Mouse (Mus musculus) heart, postnatal 0 days (tissue): ENCODE results near the gene Pfdn6. TPM values are rescaled to one million over a fixed set of nuclear protein-coding genes. Genes with fewer than 3 reads are reported as not detected.

Source experiments
- ATAC-seq: fragments of 200-750 bp; cut with Nextera tagmentation; 2 replicates; pipeline ENCODE4 v1.8.0; 2017; ENCODE audit warnings: low read depth, moderate number of reproducible peaks, moderate library complexity; ENCODE audit not compliant: insufficient read depth
- DNase-seq: peaks from one replicate; pipeline ENCODE4 v3.0.0-alpha.2; 2016; ENCODE audit warnings: low spot score
- H3K27ac ChIP-seq: fragments of 300-500 bp; sonication (generic); 2 replicates; pipeline ENCODE4 v1.5.1; 2014; ENCODE audit warnings: low read depth, mild to moderate bottlenecking
- H3K27me3 ChIP-seq: fragments of 300-500 bp; sonication (generic); 2 replicates; pipeline ENCODE4 v1.6.1; 2014; ENCODE audit warnings: low read length, mixed read lengths; ENCODE audit not compliant: control insufficient read depth, insufficient read depth
- H3K36me3 ChIP-seq: fragments of 300-500 bp; sonication (generic); replicated peaks from 2 replicates; pipeline ENCODE4 v1.6.1; 2014; ENCODE audit warnings: low read length, mixed read lengths; ENCODE audit not compliant: control insufficient read depth, insufficient read depth
- H3K4me1 ChIP-seq: fragments of 300-500 bp; sonication (generic); 2 replicates; pipeline ENCODE4 v1.6.1; 2014; ENCODE audit warnings: antibody characterized with exemption; ENCODE audit not compliant: control insufficient read depth, insufficient read depth
- H3K4me2 ChIP-seq: fragments of 300-500 bp; sonication (generic); 2 replicates; pipeline ENCODE4 v1.6.1; 2014; ENCODE audit warnings: low read depth, mild to moderate bottlenecking, low read length, moderate library complexity
- H3K4me3 ChIP-seq: fragments of 300-500 bp; sonication (generic); 2 replicates; pipeline ENCODE4 v1.5.1; 2014; ENCODE audit warnings: low read depth, low read length
- H3K9ac ChIP-seq: fragments of 300-500 bp; sonication (generic); replicated peaks from 2 replicates; pipeline ENCODE4 v1.6.1; 2014; ENCODE audit warnings: low read depth, low read length, mixed read lengths
- H3K9me3 ChIP-seq: fragments of 300-500 bp; sonication (generic); replicated peaks from 2 replicates; pipeline ENCODE4 v1.6.1; 2016; ENCODE audit warnings: low read length; ENCODE audit not compliant: control insufficient read depth
- CTCF ChIP-seq: IDR thresholded peaks from 2 replicates; pipeline ENCODE4 v1.5.1; 2016; ENCODE audit warnings: antibody characterized with exemption, control low read depth, low read depth
- EP300 ChIP-seq: IDR thresholded peaks from 2 replicates; pipeline ENCODE4 v1.6.1; 2016; ENCODE audit warnings: antibody characterized with exemption, low read depth
- WGBS: fragments of 180-500 bp; shearing (Covaris S2); extraction: QIAGEN DNeasy Blood & Tissue Kit; methylation state at CpG from one replicate; pipeline ENCODE4 v1.1.7; 2014; 5-methylcytosine and 5-hydroxymethylcytosine counted together
- polyA plus RNA-seq: library from polyadenylated mRNA; unstranded; fragments of >200 nt; fragmentation: Nextera tagmentation; extraction: Ambion mirVana; gene quantifications from 2 replicates; pipeline ENCODE4 v1.2.1, GENCODE M21; 2015
- total RNA-seq: library from RNA; depleted of rRNA; stranded (reverse); fragments of >200 nt; gene quantifications from 2 replicates; pipeline ENCODE4 v1.2.3, GENCODE M21; 2014; ENCODE audit warnings: low replicate concordance

Gene Pfdn6
- total and polyA plus RNA-seq, 2 experiments from 2014 or later = 77.4 to 123 TPM

DNA sequence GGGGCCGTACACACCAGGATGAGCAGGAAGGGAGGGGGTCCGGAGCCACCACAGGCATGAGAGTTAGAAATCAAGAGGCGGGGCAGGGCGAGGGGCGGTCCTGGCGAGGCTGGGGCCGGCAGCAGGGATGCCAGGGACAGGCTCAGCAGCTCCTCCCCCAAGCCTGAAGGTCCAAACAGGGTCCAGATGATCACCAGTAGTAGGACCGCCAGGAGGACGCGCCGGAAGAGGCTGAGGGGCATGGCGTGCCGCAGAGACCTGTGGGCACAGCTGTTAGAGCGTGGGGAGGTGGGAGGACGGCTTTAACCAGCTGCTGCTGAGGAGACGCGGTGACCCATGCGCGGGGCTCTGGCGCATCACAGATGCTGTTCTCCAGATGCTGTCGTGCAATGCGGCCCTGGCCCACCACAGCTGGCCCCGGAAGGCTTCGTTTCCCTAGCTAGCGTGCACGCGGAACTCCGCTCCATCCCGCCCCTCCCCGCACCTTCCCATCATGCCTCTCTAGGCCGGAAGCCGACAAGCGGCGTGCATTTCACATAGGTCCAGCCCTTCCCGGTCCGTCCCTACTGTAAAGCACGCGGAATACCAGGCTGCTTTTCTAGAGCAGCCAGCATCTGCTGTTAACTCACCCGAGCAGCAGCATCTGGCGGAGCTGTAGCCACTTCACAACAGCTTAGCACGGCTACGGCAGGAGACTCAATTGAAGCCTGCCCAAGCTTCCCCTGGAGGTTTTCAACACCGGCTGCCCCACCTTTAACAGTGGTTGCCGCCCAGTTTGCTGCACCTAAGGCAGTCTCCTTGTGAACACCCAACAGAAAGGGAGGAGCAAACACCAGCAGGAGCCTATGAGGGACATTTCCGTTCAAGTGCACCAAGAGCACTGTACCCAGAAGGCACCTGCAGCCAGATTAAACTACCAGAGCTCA lies 11.1 kb upstream of the Pfdn6 start, which contains the start of gene B3galt4:
B3galt4 (minus strand) TSS at position 468 of the 926 bp plus-strand sequence.
- TF ChIP-seq EP300 (no peak), CTCF (0 out of 2 replicates have a peak, but pooled peaks have one; percentile 2)
- H3K36me3 ChIP-seq = peaks cover 20% of the 10 kb centered on the region
- H3K4me2 ChIP-seq = peak within 1 kb of the TSS; percentile 90
- no peaks in the 10 kb centered on the region for H3K27me3 ChIP-seq
- WGBS = under 1% methylated on average over 43 of the region's 45 CpGs
- peak within 1 kb of the TSS; percentile 82 for H3K27ac ChIP-seq
- no peaks in the 10 kb centered on the region for H3K9me3 ChIP-seq
- ATAC-seq (peak; percentile 56), DNase-seq (peak; percentile 84)
- H3K4me3 ChIP-seq = peak within 1 kb of the TSS; percentile 55
- peaks cover 32% of the 10 kb centered on the region for H3K4me1 ChIP-seq
- H3K9ac ChIP-seq = peak within 1 kb of the TSS; percentile 57

DNA sequence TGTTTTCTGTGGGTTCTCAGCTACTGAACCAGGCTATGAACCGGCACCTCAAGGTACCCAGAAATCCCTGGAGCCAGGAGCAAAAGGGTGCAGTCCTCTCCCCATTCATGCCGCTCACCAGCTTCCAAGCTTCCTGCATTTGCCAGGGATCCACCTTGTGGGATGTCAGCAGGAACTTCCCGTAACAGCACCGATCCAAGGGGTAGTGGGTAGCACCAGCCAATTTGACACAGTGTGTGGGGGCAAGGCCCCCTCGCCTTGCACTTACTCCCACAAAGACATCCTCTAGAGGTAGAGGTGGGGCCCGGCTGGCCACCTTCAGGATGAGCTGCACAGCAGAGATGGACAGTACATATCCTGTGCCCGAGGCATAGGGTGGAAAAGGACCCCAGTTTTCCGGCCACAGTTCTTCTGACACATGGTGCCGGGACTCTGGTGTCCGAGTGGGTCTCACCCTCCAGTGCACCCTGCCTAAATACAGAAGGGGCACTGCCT lies 10.0 kb upstream of the Pfdn6 start:
- H3K9ac ChIP-seq = peak overlapping the region; percentile 57; the same call in 1 of the 2 replicates

DNA sequence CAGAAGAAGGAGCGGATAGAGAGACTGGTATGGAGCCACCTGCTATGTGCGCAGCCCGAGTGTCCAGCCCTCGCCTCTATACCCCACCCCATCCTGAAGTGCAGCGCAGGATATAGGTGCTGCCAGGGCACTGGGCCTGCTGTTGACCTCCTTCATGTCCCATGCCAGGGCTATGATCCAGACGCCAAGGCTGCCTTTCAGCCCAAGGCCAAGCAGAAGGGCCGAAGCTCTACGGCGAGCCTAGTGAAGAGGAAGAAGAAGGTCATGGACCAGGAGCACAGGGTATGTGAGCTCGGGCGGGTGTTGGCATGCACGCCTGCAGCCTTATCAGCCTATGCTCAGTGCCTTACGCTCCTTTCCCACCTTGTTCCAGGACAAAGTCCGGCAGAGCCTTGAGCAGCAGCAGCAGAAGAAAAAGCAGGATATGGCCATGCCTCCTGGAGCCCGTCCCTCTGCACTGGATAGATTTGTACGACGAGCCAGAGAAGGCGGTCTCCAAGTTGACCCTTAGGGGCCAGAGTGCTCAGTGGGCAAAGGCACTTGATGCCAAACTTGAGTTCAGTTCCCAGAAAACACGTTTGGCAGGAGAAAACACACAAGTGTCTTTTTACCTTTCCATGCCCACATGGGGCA lies 8.9 kb upstream of the Pfdn6 start:
- no peak overlapping the region for H3K9ac ChIP-seq
- TF ChIP-seq EP300 (no peak), CTCF (no peak)
- no peak overlapping the region for H3K4me2 ChIP-seq
- H3K36me3 ChIP-seq = peaks cover 35% of the 10 kb centered on the region
- no peak for ATAC-seq
- 80% methylated on average over 19 of the region's 19 CpGs for WGBS
- H3K27me3 ChIP-seq = no peaks in the 10 kb centered on the region
- H3K4me1 ChIP-seq = peaks cover 23% of the 10 kb centered on the region
- no peak overlapping the region for H3K4me3 ChIP-seq
- DNase-seq = no peak
- H3K9me3 ChIP-seq = no peaks in the 10 kb centered on the region
- no peak overlapping the region for H3K27ac ChIP-seq

More for the DNA sequence above, 10.0 kb upstream of the Pfdn6 start:
- DNase-seq = no peak
- WGBS = 69% methylated on average over 10 of the region's 10 CpGs
- peaks cover 32% of the 10 kb centered on the region for H3K4me1 ChIP-seq
- H3K36me3 ChIP-seq = peaks cover 24% of the 10 kb centered on the region
- TF ChIP-seq EP300 (no peak), CTCF (no peak)
- no peaks in the 10 kb centered on the region for H3K27me3 ChIP-seq
- peak overlapping the region; percentile 90 for H3K4me2 ChIP-seq
- H3K27ac ChIP-seq = no peak overlapping the region
- no peak for ATAC-seq
- peak overlapping the region; percentile 55 for H3K4me3 ChIP-seq
- no peaks in the 10 kb centered on the region for H3K9me3 ChIP-seq

DNA sequence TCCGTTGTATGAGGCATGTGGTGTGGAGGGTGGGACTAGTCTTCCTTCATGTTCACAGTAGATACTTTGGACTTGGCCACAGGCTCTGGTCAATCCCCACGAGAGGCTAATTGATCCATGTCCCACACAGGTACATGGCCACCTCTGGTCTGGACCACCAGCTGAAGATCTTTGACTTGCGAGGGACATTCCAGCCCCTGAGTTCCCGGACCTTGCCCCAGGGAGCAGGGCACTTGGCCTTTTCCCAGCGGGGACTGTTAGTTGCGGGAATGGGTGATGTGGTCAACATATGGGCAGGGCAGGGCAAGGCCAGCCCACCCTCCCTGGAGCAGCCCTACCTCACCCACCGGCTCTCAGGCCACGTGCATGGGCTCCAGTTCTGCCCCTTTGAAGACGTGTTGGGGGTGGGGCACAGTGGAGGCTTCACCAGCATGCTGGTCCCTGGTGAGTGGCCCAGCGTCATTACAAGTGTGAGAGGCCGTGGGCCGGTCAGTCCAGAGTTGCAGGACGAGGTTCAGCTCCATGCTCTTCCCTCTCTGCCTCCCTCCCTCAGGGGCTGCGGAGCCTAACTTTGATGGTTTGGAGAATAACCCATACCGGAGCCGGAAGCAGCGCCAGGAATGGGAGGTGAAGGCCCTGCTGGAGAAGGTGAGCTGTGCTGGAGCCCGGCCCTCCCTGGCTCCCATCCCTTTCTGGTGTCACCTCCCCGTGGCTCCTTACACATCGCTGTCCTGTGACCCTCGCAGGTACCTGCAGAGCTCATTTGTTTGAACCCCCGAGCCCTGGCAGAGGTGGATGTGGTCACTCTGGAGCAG lies 8.2 kb upstream of the Pfdn6 start:
- DNase-seq (no peak), ATAC-seq (no peak)
- Histone ChIP-seq H3K36me3 (peaks cover 40% of the 10 kb centered on the region), H3K9me3 (no peaks in the 10 kb centered on the region), H3K4me1 (peaks cover 22% of the 10 kb centered on the region), H3K4me3 (no peak overlapping the region), H3K27me3 (no peaks in the 10 kb centered on the region), H3K4me2 (no peak overlapping the region), H3K9ac (no peak overlapping the region), H3K27ac (no peak overlapping the region)
- TF ChIP-seq CTCF = no peak
- TF ChIP-seq EP300 = no peak
- WGBS = 82% methylated on average over 22 of the region's 22 CpGs

DNA sequence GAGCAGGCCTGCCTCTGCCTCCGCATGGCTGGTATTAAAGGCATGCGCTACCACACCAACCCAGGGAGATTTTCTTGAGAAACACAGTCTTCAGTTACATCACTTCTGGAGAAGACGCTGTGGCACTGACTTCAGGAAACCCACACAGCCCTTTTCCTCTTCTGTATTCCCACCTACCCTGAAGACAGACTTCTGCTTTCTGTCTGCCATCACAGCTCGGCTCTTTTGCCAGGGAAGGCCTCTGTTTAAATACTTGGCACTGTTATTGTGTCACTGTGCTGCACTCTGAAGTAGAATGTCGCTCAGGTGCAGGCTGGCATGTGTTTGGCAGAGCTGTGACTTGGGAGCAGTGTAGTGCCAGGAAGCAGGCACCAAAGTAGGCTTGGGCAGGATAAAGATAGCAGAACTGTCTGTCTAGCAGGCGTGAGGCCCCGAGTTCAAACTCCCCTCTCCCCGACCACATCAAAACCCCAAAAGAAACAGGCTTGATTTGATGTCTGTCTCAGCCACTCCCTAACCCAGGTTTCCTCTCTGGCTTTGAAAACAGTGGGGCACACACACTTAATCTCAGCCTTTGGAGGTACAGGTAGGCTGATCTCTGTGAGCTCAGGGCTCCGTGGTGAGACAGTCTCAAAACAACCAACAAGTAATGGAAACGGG lies 7.4 kb upstream of the Pfdn6 start:
- Histone ChIP-seq H3K27me3 (no peaks in the 10 kb centered on the region), H3K9me3 (no peaks in the 10 kb centered on the region), H3K27ac (no peak overlapping the region), H3K4me2 (no peak overlapping the region), H3K4me1 (peaks cover 22% of the 10 kb centered on the region), H3K9ac (no peak overlapping the region), H3K4me3 (no peak overlapping the region), H3K36me3 (peaks cover 39% of the 10 kb centered on the region)
- DNase-seq (no peak), ATAC-seq (no peak)
- TF ChIP-seq CTCF (no peak), EP300 (no peak)
- 82% methylated on average over 10 of the region's 10 CpGs for WGBS
